Mouse (Mus musculus): Measurements from ENCODE around the gene Ranbp10. TPM values are rescaled to one million over a fixed set of nuclear protein-coding genes. Genes with fewer than 3 reads are reported as not detected.

Gene Ranbp10
- total RNA-seq, 2 experiments from 2014 or later: 24.4 to 27.6 TPM

Other genes starting within 250 kb of the Ranbp10 start
- gene Ripor1, start 222.1 kb downstream of the Ranbp10 start, total RNA-seq (2021): 10 to 100 TPM; 82.8 to 92.6 TPM
- gene Ctcf, start 190.8 kb downstream of the Ranbp10 start, total RNA-seq (2021): 10 to 100 TPM; 73.6 to 80.1 TPM
- gene Agrp, start 190.0 kb downstream of the Ranbp10 start, total RNA-seq (2021): not detected
- gene Carmil2, start 141.1 kb downstream of the Ranbp10 start, total RNA-seq (2021): 10 to 100 TPM; 69.3 to 72.7 TPM
- 10 to 100 TPM; 37.1 to 38.7 TPM for gene Acd, start 126.2 kb downstream of the Ranbp10 start, total RNA-seq (2021)
- 10 to 100 TPM; 29.1 to 36.3 TPM for gene Pard6a, start 126.2 kb downstream of the Ranbp10 start, total RNA-seq (2021)
- not detected for gene 4933405L10Rik, start 119.7 kb downstream of the Ranbp10 start, total RNA-seq (2021)
- gene Enkd1, start 119.1 kb downstream of the Ranbp10 start, total RNA-seq (2021): 1 to 10 TPM; 9.0 to 9.4 TPM
- 10 to 100 TPM; 21.9 to 22.5 TPM for gene Gfod2, start 68.7 kb downstream of the Ranbp10 start, total RNA-seq (2021)
- under 1 TPM in 1 of 2 experiments, not detected in 1; 0.22 TPM for gene Tsnaxip1, start 381 bp upstream of the Ranbp10 start, total RNA-seq (2021)
- gene Cenpt, start 25.9 kb upstream of the Ranbp10 start, total RNA-seq (2021): 10 to 100 TPM; 14.2 to 15.2 TPM
- 10 to 100 TPM; 42.2 to 42.3 TPM for gene Thap11, start 27.8 kb upstream of the Ranbp10 start, total RNA-seq (2021)
- 10 to 100 TPM; 27.6 to 36.3 TPM for gene Nutf2, start 33.2 kb upstream of the Ranbp10 start, total RNA-seq (2021)
- gene Edc4, start 53.5 kb upstream of the Ranbp10 start, total RNA-seq (2021): 10 to 100 TPM; 59.2 to 68.2 TPM
- gene Nrn1l, start 66.2 kb upstream of the Ranbp10 start, total RNA-seq (2021): 1 to 10 TPM in 1 of 2 experiments, under 1 TPM in 1; 1.00 to 3.0 TPM
- 1 to 10 TPM; 7.7 to 8.3 TPM for gene Pskh1, start 73.1 kb upstream of the Ranbp10 start, total RNA-seq (2021)
- 1 to 10 TPM; 1.6 TPM for gene Ctrl, start 106.5 kb upstream of the Ranbp10 start, total RNA-seq (2021)
- gene Psmb10, start 111.1 kb upstream of the Ranbp10 start, total RNA-seq (2021): 10 to 100 TPM; 57.0 to 69.0 TPM
- 10 to 100 TPM; 41.7 to 45.8 TPM for gene Lcat, start 116.0 kb upstream of the Ranbp10 start, total RNA-seq (2021)
- 10 to 100 TPM; 20.5 to 20.7 TPM for gene Slc12a4, start 138.7 kb upstream of the Ranbp10 start, total RNA-seq (2021)
- gene Dpep3, start 152.1 kb upstream of the Ranbp10 start, total RNA-seq (2021): not detected
- gene Dus2, start 164.0 kb upstream of the Ranbp10 start, total RNA-seq (2021): 10 to 100 TPM; 18.9 to 22.6 TPM
- under 1 TPM in 1 of 2 experiments, not detected in 1; 0.32 TPM for gene Dpep2nb, start 178.6 kb upstream of the Ranbp10 start, total RNA-seq (2021)
- gene Ddx28, start 184.5 kb upstream of the Ranbp10 start, total RNA-seq (2021): 10 to 100 TPM; 11.5 to 14.6 TPM
- gene Nfatc3, start 231.5 kb upstream of the Ranbp10 start, total RNA-seq (2021): 10 to 100 TPM; 11.1 to 11.9 TPM

Measured in layer of hippocampus, postnatal 36 days (tissue).